Mouse (Mus musculus): ENCODE measurements at regions not wholly inside any gene's neighbourhood (a gene's known extent, or its start where the extent isn't known, plus 50 kb on each side); places are given as distances from the start of the nearest gene placed in this dataset.

- DNase-seq, result no peak
Measured at GRCm38 (mm10) chr12:52402711-52403110, 101.1 kb upstream of the Arhgap5 start.

DNA sequence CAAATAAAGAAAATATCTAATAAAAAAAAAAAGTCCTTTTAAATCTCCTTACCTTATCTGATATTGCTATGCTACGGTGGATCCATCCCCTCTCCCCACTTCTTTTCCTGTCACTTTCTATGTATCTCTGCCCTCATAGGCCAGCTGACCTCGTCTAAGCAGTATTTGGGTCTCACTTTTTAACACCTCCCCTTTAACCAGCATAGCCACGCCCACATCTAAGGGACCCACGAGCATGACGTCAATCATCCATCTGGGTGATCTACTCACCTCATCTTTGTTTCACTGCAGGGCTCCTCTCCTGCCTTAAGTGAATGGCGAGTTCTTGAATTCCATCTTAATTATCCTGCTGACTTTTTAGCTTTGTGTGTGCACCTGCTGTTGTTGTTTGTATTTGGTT is 97.4 kb upstream of the Arhgap5 start:
- no peak for DNase-seq

- no peak for DNase-seq
Measured at GRCm38 (mm10) chr12:52408307-52408895, 95.4 kb upstream of the Arhgap5 start.

DNA sequence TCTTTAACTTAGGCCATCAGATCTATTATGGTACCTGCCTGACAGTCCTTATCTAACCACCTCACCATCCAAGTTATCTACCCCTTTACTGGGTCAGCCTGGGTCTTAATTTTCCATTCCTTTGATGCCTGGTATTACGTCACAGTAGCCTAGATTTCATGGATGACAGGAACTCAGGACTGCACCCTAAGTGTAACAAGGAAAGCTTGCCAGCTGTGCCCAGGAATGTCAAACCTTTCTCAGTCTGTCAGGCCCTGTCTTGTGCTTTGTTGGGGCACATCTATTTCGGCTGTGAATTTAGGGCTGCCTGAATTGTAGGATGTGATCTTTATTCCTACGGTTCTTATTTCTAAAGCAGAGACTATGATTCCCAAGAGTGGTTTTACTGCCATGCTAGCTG is 94.6 kb upstream of the Arhgap5 start:
- no peak for DNase-seq

DNA sequence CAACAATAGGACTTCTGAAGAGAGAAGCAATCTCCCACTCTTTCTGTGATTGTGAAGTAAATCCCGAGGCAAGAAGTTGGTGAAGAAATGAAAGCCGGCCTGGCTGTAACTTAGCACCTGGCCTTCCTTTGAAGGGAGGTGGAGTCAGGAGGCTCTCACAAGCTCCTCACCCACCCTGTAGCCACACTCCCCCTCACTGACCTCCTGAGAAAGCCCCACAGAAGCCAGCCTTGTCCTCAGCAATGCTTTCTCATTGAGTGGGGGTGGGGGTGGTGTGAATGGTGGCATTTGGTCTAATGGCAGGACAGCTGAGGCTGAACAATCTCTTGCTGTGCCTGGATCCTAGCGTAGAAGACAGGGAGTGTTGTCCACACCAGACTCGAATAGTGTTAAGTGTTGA is 91.6 kb upstream of the Arhgap5 start:
- DNase-seq, result no peak

GRCm38 (mm10) chr12:52413046-52413473 is 90.7 kb upstream of the Arhgap5 start:
- no peak for DNase-seq

GRCm38 (mm10) chr12:52422729-52423128 is 81.0 kb upstream of the Arhgap5 start:
- no peak for DNase-seq

DNA sequence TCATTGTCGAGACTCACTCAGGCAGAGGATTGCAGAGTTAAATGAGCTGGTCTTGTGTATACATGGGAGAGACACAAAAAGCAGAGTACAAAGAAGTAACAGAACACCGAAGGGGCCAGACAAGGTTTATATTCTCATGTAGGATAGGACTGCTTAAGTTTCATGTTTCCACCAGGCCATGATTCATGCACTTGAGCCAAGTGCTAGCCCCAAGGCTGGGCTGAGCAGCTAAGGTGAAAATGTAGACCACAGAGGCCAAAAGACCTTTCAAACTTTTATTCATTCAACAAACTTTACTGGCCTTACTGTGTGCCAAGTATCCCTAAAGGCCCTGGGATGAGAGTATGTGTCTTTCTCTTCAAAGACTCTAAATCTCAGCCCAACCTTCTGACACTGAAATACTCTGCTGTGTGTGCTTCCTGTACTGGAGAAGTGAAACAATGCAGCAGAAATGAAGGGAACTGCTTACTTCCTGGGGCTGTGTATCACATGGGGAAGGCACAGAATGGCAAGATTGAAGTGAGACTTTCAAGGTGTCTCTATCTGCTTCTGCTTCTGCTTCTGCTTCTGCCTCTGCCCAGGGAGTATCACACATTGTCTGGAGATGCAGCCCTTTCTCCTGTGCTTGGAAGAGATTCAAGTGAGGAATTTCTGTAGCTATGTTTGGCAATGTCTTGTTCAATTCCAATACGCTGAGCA is 79.3 kb upstream of the Arhgap5 start:
- no peak for DNase-seq

DNA sequence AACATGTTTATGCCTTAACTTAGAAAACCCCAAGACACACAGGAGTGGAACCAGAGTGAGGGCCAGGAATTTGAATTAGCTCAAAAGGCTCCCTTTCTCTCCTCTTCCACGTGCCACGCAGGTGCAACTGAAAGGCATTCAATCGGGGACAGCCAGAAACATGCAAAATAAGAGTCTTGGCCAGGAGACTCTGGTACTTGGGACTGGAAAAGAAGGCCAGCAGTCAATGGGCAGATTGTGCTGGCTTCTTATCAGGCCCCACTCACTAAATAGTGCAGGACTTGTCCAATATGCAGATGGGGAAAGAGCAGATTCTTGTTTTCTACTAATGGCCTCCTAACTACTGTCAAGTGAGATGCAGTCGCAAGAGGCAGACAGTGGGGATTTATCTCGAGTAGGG is 73.8 kb upstream of the Arhgap5 start:
- DNase-seq, result no peak

GRCm38 (mm10) chr12:52431933-52432332 is 71.8 kb upstream of the Arhgap5 start:
- no peak for DNase-seq

GRCm38 (mm10) chr12:52434021-52434420 is 69.8 kb upstream of the Arhgap5 start:
- DNase-seq, result peak; percentile 65

- no peak for DNase-seq
Measured at GRCm38 (mm10) chr12:52435321-52435720, 68.5 kb upstream of the Arhgap5 start.

GRCm38 (mm10) chr12:52435795-52436211 is 68.0 kb upstream of the Arhgap5 start:
- DNase-seq, result no peak

DNA sequence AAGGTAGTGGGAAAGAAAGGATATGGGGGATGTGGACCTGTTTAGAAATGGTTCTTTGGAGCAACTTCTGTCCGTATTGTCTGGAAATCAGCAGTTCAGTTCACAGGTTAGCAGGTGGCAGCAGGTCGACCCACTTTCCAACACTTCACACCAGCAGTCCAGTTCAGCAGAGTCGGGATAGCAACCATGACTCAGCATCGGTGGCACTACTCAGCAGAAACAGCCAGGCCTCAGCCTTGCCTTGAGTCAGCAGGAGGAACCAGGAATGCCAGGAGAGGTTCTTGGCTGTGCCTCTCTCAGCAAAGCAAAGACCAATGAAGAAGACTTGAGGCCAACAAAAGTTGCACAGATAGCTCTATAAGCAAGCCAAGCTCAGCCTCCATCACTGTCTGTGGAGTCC is 66.8 kb upstream of the Arhgap5 start:
- DNase-seq, result no peak

GRCm38 (mm10) chr12:52439241-52439640 is 64.5 kb upstream of the Arhgap5 start:
- DNase-seq, result peak; percentile 56

- no peak for DNase-seq
Measured at GRCm38 (mm10) chr12:52440868-52441365, 62.9 kb upstream of the Arhgap5 start.

DNA sequence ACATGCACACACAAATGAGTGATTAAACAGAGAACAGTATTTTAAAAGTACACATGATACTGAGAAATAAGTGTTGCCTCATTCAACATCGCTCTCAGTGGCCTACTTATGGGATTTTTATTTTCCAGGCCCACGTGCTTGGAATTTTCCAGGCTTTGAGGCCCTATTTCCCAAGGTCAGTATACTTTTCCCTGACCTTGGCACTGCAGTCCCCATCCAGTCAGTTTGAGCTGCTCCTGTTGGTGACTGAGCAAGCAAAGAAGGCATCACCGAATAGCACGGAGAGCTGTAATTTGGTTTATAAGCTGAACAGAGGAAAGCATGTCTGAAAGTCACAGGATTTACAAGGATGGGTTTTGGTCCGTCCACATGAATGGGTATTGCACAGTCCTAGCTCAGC is 61.4 kb upstream of the Arhgap5 start:
- DNase-seq, result no peak

DNA sequence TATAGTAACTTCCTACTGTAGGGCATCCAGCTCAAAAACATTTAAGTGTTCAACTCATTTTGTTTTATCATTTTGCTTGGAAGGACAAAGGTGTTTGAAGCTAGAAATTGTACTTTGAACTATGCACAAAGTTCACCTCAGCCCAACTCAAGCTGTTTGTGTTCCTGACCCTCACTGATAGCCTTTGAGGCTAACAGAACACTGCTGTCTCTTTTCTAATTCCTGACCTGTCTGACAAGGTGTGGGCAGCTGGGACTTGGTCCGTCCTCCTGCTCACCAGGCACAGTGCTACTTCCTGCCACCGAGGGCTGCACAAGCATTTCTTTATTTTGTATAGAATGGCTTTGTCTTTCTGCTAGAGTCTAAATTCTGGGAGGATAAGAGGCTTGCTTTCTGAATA is 58.0 kb upstream of the Arhgap5 start:
- no peak for DNase-seq

- no peak for DNase-seq
Measured at GRCm38 (mm10) chr12:52446501-52446900, 57.3 kb upstream of the Arhgap5 start.

GRCm38 (mm10) chr12:52447482-52447881 is 56.3 kb upstream of the Arhgap5 start:
- no peak for DNase-seq

DNA sequence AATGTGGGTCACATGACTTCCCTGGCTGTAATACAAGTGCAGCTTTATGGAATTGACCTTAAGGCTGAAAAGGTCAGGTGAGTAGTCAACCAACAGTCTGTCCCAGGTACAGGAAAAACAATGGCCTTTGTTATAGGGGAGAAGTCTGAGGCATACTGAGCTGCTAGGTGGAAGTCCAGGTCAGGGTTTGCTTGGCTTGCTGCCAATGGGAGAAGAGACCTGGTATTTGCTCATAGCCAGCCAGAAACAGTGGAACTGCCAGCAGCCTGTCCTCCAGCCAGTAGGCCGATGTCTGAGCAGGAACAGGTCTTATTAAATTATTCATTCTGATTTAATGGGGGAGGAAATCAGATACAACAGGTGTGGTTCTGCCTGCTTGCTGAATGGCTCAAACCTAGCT is 55.6 kb upstream of the Arhgap5 start:
- peak; percentile 30 for DNase-seq

DNA sequence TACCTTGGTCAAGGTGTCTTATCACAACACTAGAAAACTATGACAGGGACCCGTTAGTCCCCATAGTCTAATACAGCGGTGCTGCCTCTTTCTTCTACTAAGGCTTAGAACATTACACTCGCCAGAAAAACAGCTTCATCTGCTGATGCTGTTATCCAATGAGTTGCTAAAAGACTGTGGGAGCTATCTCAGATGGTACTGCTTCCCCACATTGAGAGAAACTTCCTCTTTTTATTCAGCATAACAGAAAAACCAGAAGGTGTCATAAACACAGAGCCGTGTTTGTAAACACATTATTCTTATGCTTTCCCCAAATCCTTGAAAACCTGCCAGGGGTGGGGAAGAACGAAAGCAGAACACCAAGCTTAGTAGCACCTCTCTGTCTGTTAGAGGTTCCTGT is 49.9 kb upstream of the Arhgap5 start:
- no peak for DNase-seq

Measured in adrenal gland, adult 8-10 months (tissue).